Mouse (Mus musculus): ENCODE results near the gene Lhfp.

DNA sequence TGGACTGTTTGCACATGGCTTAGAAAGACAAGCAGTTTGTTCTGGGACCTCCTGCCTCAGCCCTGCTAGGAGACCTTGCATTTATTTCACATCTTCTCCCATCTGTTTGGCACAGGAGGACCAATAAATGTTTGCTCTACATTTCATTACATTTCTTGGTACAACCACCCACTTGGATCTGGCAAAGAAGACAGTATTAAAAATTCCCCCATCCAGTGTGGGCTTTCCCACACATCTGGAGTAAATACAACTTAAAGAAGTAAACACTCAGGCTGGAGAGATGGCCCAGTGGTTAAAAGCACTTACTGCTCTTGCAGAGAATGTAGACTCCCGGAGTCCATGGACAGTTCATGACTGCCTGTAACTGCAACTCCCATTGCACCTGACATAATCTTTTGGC is 250.6 kb downstream of the Lhfp start:
- no peak for TF ChIP-seq CTCF (IDR thresholded peaks at IDR 0.05; ENCODE audit: low read depth)
- TF ChIP-seq EP300 (IDR thresholded peaks at IDR 0.05; ENCODE audit: low read depth), result no peak
